Mouse (Mus musculus) forebrain, embryonic 13.5 days (tissue): ENCODE measurements around the gene Fgd1. TPM values are rescaled to one million over a fixed set of nuclear protein-coding genes. Genes with fewer than 3 reads are reported as not detected.

Experiments used
- ATAC-seq: fragments of 200-750 bp; cut with Nextera tagmentation; 2 replicates; pipeline ENCODE4 v1.8.0; 2017
- H3K27ac ChIP-seq: fragments of 300-500 bp; sonication (generic); 2 replicates; pipeline ENCODE4 v1.5.1; 2015; ENCODE audit warnings: inconsistent platforms, mild to moderate bottlenecking, moderate library complexity
- H3K27me3 ChIP-seq: fragments of 300-500 bp; sonication (generic); 2 replicates; pipeline ENCODE4 v1.6.1; 2015; ENCODE audit warnings: mild to moderate bottlenecking, inconsistent platforms
- H3K36me3 ChIP-seq: fragments of 300-500 bp; sonication (generic); 2 replicates; pipeline ENCODE4 v1.6.1; 2015; ENCODE audit warnings: mild to moderate bottlenecking, inconsistent platforms; ENCODE audit not compliant: poor library complexity, severe bottlenecking
- H3K4me1 ChIP-seq: fragments of 300-500 bp; sonication (generic); 2 replicates; pipeline ENCODE4 v1.6.1; 2015; ENCODE audit warnings: inconsistent platforms
- H3K4me2 ChIP-seq: fragments of 300-500 bp; sonication (generic); 2 replicates; pipeline ENCODE4 v1.6.1; 2015; ENCODE audit warnings: inconsistent platforms, mild to moderate bottlenecking, moderate library complexity
- H3K4me3 ChIP-seq: fragments of 300-500 bp; sonication (generic); 2 replicates; pipeline ENCODE4 v1.5.1; 2015; ENCODE audit warnings: mild to moderate bottlenecking, inconsistent platforms
- H3K9ac ChIP-seq: fragments of 300-500 bp; sonication (generic); 2 replicates; pipeline ENCODE4 v1.6.1; 2015; ENCODE audit warnings: mild to moderate bottlenecking, inconsistent platforms
- H3K9me3 ChIP-seq: fragments of 300-500 bp; sonication (generic); replicated peaks from 2 replicates; pipeline ENCODE4 v1.6.1; 2016; ENCODE audit warnings: inconsistent platforms
- WGBS: fragments of 180-500 bp; shearing (Covaris S2); methylation state at CpG from one replicate; pipeline ENCODE4 v1.1.7; 2015; 5-methylcytosine and 5-hydroxymethylcytosine counted together
- polyA plus RNA-seq: library from polyadenylated mRNA; unstranded; fragments of >200 nt; fragmentation: Nextera tagmentation; extraction: Ambion mirVana; gene quantifications from 2 replicates; pipeline ENCODE4 v1.2.1, GENCODE M21; 2015

The Fgd1 gene
- 9.2 and 11.0 TPM in 2 replicates for polyA plus RNA-seq

DNA sequence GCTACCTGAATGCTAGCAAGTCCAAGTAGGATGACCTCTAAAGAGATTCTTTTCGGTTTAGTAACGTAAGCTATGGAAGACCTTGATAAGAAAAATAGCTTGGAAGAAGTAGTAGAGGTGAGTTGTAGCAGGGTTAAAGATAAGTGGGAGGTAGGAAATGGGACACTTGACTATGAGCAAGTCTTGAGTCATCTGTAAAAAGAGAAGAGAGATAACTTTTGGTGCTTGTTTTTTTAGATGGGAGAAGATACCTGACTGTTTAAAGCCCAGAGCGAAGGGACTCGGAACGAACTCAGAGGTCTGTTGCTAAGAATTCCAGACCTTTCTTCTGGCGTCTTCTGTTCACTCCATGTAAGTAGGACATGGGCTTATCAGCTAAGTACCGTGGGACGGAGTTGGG lies at the start of gene Fgd1:
Gene Fgd1 (plus strand): TSS at position 301 of the 400 bp plus-strand sequence.
- H3K4me3 ChIP-seq, result peak within 1 kb of the TSS; percentile 64
- no peak for ATAC-seq
- peak within 1 kb of the TSS; percentile 88 for H3K9ac ChIP-seq
- H3K9me3 ChIP-seq, result no peaks in the 10 kb centered on the region
- no peaks in the 10 kb centered on the region for H3K27me3 ChIP-seq
- peaks cover 28% of the 10 kb centered on the region for H3K4me1 ChIP-seq
- 96% methylated on average over 8 of the region's 8 CpGs for WGBS
- peak within 1 kb of the TSS; percentile 70 for H3K4me2 ChIP-seq
- H3K36me3 ChIP-seq, result no peaks in the 10 kb centered on the region
- peak within 1 kb of the TSS; percentile 94 for H3K27ac ChIP-seq

DNA sequence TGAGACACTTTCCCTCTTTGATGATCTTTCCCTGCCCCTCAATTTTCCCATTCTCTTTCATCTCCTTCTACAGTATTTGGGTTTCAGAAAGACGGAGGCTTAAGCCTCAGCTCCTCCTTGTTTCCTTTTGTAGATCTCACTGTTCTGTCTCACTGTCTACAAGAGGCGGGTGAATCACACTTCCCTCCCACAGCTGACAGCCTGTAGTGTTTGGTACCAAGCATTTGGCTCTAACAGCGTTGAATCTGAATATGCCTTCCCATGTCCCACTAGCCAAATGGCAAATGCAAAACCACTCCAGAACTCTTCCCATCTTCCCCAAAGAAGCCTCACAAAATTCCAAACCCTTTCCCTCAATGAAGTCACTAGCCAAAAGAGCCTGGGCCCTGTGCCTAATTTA lies 49.2 kb upstream of the Fgd1 start:
- Histone ChIP-seq H3K4me3 (no peak overlapping the region), H3K4me2 (no peak overlapping the region), H3K27ac (no peak overlapping the region), H3K27me3 (no peaks in the 10 kb centered on the region), H3K9ac (no peak overlapping the region), H3K4me1 (no peaks in the 10 kb centered on the region), H3K36me3 (peaks cover 79% of the 10 kb centered on the region), H3K9me3 (no peaks in the 10 kb centered on the region)
- 93% methylated on average over 3 of the region's 3 CpGs for WGBS
- no peak for ATAC-seq

DNA sequence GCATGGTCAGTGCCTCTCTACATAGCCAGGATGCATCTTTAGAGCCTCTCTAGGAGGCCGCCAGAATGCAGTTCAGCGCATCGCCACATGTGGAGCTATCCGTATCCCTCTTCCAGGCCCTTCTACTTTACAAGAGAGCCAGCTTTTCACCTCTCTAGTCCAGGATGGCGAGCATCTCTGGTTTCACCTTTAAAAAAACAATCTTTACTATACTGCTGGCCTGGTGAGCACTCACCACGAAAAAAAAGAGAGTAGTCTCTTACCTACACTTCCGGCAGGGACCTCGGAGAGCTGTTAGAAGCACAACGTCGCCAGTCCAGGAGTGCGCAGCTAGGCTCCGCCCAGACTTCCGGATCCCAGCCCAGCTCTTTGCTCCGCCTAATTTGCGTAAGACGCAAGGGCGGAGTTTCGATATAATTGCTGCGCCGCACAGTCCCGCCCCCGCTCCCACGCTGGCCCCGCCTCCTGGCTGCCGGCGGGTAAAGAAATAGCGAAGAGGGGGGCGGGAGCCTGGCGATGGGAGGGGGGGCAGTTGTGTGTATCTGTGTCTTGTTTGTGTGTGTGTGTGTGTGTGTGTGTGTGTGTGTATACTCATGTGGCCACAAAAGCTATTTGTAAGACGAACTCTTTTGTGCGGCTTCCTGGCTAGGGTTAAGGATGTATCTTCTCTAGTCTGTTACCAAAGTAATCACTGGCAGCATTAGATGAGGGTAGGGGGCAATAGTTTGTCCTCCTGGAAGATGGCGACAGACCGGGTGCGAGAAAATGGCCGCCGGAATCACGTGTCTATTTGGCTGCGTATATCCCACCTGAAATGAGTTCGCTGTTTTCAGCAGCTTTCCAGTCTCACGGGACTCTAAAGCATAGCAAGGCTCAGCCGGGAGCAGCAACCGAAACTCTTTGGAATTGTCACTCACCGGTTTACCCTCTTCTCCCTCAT lies 28.7 kb upstream of the Fgd1 start, which contains the start of gene Gnl3l:
Gene Gnl3l (minus strand): TSS at position 385 of the 940 bp plus-strand sequence.
- Histone ChIP-seq H3K4me3 (peak within 1 kb of the TSS; percentile 48), H3K27ac (peak within 1 kb of the TSS; percentile 69), H3K36me3 (peaks cover 12% of the 10 kb centered on the region; the same call in 1 of the 2 replicates), H3K4me1 (peaks cover 10% of the 10 kb centered on the region; the same call in 1 of the 2 replicates), H3K27me3 (no peaks in the 10 kb centered on the region), H3K9me3 (no peaks in the 10 kb centered on the region), H3K9ac (peak within 1 kb of the TSS; percentile 63), H3K4me2 (peak within 1 kb of the TSS; percentile 59)
- WGBS, result 23% methylated on average over 43 of the region's 43 CpGs
- ATAC-seq, result peak; percentile 98

DNA sequence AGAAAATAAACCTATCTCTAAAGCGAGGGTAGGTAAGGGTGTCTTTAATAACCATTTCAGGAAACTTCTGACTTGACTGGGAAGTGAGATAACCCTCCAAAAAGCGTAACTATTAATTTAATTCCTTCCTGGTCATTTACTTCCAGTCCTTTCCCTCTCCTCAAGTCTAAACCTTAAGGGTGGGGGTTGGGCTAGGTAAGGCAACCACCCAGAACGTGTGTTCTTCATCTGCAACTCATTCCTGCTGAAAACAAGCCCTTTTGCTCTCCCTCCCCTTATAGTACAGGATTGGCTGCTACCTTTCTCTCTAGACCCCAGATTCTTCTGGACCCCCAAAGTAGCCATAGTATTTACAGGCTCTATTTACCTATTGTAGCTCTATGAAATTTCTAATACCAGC lies 28.1 kb upstream of the Fgd1 start:
- H3K9ac ChIP-seq, result peak overlapping the region; percentile 57
- peaks cover 10% of the 10 kb centered on the region; the same call in 1 of the 2 replicates for H3K4me1 ChIP-seq
- no peak for ATAC-seq
- H3K4me3 ChIP-seq, result peak overlapping the region; percentile 48
- H3K27ac ChIP-seq, result peak overlapping the region; percentile 69
- H3K36me3 ChIP-seq, result peaks cover 7% of the 10 kb centered on the region; the same call in 1 of the 2 replicates
- no peaks in the 10 kb centered on the region for H3K27me3 ChIP-seq
- H3K4me2 ChIP-seq, result peak overlapping the region; percentile 56
- WGBS, result 14% methylated on average over 3 of the region's 3 CpGs
- no peaks in the 10 kb centered on the region for H3K9me3 ChIP-seq

DNA sequence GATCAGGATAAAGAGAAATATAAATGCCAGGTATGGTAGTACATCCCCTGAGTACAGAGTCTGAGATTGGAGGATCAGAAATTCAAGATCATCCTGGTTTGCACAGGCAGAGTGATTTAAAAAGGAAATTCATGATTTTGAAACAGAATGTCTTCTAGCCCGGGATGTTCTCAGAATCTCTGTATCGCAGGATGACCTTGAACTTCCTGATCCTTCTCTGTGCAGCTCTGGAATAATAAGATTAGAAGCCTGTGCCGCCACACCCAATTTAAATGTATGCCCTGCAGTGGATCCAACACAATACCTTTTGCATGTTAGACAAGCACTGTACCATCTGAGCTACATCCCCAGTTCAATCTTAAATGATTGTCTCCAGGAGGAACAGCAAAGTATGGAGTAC lies 27.2 kb upstream of the Fgd1 start:
- 75% methylated on average over 3 of the region's 3 CpGs for WGBS
- peak overlapping the region; percentile 56; the same call in 1 of the 2 replicates for H3K4me2 ChIP-seq
- peaks cover 4% of the 10 kb centered on the region; the same call in 1 of the 2 replicates for H3K36me3 ChIP-seq
- H3K4me3 ChIP-seq, result peak overlapping the region; percentile 48
- H3K9ac ChIP-seq, result no peak overlapping the region
- no peak overlapping the region for H3K27ac ChIP-seq
- H3K9me3 ChIP-seq, result no peaks in the 10 kb centered on the region
- H3K27me3 ChIP-seq, result no peaks in the 10 kb centered on the region
- H3K4me1 ChIP-seq, result peaks cover 10% of the 10 kb centered on the region; the same call in 1 of the 2 replicates
- ATAC-seq, result no peak

DNA sequence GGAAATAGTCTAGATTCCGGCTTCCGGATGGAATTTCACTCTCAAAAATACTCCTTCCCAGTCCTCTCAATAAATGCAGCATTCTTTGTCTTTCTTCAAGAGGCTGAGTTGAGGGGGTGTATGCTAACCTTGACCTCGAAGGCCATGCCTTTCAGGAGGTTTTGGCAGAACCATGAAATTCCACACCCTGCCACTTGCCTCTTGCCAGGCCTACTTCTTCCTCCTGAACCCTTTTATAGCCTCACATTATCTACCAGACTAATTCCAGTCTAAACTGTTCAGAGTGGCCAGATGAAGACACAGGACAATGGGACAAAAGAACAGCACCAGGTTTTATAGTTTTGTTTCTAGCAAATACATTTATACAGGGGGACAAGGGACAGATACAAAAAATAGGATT lies 14.6 kb upstream of the Fgd1 start:
- Histone ChIP-seq H3K27ac (no peak overlapping the region), H3K27me3 (no peaks in the 10 kb centered on the region), H3K4me3 (no peak overlapping the region), H3K9ac (no peak overlapping the region), H3K4me1 (no peaks in the 10 kb centered on the region), H3K4me2 (no peak overlapping the region), H3K36me3 (no peaks in the 10 kb centered on the region), H3K9me3 (no peaks in the 10 kb centered on the region)
- WGBS, result 82% methylated on average over 3 of the region's 3 CpGs
- no peak for ATAC-seq

DNA sequence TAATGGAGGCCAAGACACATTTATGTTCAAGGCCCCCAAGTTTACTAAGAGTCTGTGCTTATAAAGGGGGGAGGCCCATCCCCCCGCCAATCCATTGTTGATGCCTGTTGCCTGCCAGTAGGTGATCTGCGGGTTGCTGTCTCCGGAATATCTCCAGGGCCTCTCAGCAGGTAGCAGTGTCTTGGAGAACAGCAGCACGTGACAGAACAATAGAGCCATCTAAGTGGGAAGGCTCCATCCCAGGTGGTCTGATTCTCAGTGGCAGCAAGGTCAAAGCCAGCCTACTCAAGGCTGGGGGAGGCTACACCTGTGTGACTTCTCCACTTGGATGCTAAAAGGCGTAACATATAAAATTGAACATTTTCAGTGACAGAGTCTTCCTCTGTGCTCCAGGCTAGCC lies 4.7 kb upstream of the Fgd1 start:
- no peak overlapping the region for H3K27ac ChIP-seq
- H3K4me3 ChIP-seq, result no peak overlapping the region
- no peaks in the 10 kb centered on the region for H3K36me3 ChIP-seq
- no peak overlapping the region for H3K4me2 ChIP-seq
- H3K9me3 ChIP-seq, result no peaks in the 10 kb centered on the region
- no peak for ATAC-seq
- no peaks in the 10 kb centered on the region for H3K27me3 ChIP-seq
- 45% methylated on average over 5 of the region's 5 CpGs for WGBS
- no peaks in the 10 kb centered on the region for H3K4me1 ChIP-seq
- no peak overlapping the region for H3K9ac ChIP-seq

DNA sequence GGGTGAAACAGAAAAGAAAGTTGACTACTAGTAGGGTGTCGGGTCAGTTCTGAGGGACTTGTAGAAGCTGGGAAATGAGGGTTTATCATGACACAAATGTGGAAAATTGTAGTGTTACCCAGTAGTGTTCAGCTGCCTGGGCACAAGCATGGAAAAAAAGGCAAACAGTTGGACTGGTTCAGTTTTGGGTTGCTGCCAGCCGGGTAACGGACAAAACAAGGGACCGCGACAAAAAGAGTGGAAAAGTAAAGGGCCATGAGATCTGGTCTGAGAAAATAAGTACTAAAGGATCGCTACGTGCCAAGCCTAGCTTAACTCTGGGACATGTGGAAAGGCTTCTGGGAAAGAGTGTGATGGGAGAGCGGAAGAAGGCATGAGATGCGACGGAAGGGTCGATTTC lies 371 bp downstream of the Fgd1 start:
- Histone ChIP-seq H3K9me3 (no peaks in the 10 kb centered on the region), H3K27me3 (no peaks in the 10 kb centered on the region), H3K4me3 (peak overlapping the region; percentile 64), H3K36me3 (no peaks in the 10 kb centered on the region), H3K4me1 (peaks cover 28% of the 10 kb centered on the region), H3K27ac (peak overlapping the region; percentile 94), H3K4me2 (peak overlapping the region; percentile 70), H3K9ac (no peak overlapping the region)
- ATAC-seq, result no peak
- 48% methylated on average over 11 of the region's 11 CpGs for WGBS

DNA sequence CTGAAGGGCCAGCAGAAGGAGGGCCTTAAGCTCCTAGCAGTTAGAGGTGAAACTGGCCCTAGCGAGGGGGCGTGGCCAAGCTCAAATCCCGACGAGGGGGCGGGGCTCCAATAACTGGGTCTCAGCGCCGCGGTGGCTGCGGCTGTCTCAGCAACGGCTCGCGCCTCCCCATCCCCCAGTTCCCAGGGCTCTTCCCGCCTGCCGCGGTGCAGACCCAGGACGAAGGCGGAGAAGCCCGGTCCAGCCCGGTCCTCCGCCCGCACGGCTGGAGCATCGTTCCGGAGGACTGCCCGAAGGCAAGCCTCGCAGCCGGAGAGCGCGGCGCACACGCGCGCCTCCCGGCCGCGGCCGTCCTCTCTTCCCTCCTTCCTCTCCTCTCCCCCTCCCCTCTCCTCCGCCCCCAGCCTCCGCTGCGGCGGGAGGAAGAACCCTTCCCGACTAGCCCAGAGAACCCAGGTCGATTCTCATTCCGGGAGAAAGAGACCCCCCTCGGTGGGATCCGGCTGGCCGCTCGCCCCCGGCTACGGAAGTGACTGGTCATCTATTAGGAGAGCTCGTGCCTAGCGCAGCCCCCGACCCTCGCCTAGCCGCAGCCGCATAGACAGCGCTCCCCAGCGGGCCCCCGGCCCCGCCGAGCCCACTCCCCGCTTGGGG lies 954 bp downstream of the Fgd1 start:
- H3K4me3 ChIP-seq, result peak overlapping the region; percentile 64
- H3K4me1 ChIP-seq, result peaks cover 28% of the 10 kb centered on the region
- H3K27ac ChIP-seq, result peak overlapping the region; percentile 94
- peak; percentile 93 for ATAC-seq
- H3K9ac ChIP-seq, result peak overlapping the region; percentile 88
- H3K9me3 ChIP-seq, result no peaks in the 10 kb centered on the region
- H3K27me3 ChIP-seq, result no peaks in the 10 kb centered on the region
- WGBS, result 13% methylated on average over 35 of the region's 62 CpGs
- peak overlapping the region; percentile 70 for H3K4me2 ChIP-seq
- no peaks in the 10 kb centered on the region for H3K36me3 ChIP-seq

DNA sequence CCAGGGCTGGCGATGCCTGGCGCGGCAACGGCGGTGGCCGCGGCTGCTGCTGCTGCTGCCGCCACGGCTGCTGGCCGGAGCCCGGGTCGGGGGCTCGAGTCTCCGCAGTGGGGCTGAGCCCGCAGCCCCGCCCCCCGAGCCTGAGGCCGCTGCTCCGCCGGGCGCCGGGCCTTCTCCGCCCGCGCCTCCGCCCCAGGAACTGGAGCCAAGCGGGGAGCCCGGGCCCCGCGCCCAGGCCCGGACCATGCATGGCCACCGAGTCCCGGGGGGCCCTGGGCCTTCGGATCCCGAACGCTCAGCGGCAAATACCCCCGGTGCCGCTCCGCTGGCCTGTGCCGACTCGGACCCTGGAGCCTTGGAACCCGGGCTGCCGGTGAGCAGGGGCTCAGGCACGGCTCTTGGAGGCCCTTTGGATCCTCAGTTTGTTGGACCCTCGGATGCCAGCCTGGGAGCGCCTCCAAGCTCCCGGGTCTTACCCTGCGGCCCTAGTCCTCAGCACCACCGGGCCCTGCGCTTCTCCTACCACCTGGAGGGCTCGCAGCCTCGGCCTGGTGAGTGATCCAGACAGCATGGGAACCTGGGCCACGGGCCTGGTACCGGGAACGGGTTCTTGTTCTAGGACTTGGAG lies 1.6 kb downstream of the Fgd1 start:
- 26% methylated on average over 23 of the region's 56 CpGs for WGBS
- Histone ChIP-seq H3K9ac (peak overlapping the region; percentile 88), H3K4me1 (peaks cover 28% of the 10 kb centered on the region), H3K4me2 (peak overlapping the region; percentile 70), H3K36me3 (no peaks in the 10 kb centered on the region), H3K9me3 (no peaks in the 10 kb centered on the region), H3K27ac (peak overlapping the region; percentile 94), H3K27me3 (no peaks in the 10 kb centered on the region), H3K4me3 (peak overlapping the region; percentile 64)
- peak; percentile 70 for ATAC-seq

DNA sequence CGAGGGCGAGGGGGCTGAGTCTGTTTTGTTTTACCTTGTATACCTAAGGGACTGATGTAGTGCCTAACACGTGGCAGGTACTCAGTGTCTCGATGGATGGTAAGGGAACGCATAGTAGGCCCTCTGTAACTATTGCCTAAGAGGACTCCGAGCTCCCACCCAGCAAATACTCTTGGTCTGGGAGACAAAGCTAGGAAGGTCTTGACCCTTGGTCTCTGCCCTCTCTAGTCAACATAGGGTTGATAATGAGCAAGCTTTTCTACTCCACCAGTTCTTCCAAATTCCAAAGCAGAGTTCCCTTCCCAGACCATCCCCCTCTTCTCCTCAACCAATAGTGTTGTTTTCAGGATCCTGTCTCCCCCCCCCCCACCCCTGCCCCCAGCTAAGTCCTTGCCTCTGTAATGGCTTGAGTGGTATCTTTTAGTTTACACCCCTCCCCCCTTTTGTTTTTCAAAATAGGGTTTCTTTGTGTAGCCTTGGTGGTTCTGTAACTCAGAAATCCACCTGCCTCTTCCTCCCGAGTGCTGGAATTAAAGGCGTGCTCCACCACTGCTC lies 3.8 kb downstream of the Fgd1 start:
- ATAC-seq, result no peak
- Histone ChIP-seq H3K9me3 (no peaks in the 10 kb centered on the region), H3K9ac (no peak overlapping the region), H3K4me2 (peak overlapping the region; percentile 70), H3K4me1 (peaks cover 32% of the 10 kb centered on the region), H3K4me3 (peak overlapping the region; percentile 64; the same call in 1 of the 2 replicates), H3K27me3 (no peaks in the 10 kb centered on the region), H3K36me3 (no peaks in the 10 kb centered on the region), H3K27ac (no peak overlapping the region)
- WGBS, result 41% methylated on average over 8 of the region's 8 CpGs
